Mouse (Mus musculus): Measurements from ENCODE around the gene Grap2. TPM values are rescaled to one million over a fixed set of nuclear protein-coding genes. Genes with fewer than 3 reads are reported as not detected.

Grap2 gene
- total and polyA plus RNA-seq, 3 experiments, result 0.62 to 5.1 TPM; not detected in 1

DNA sequence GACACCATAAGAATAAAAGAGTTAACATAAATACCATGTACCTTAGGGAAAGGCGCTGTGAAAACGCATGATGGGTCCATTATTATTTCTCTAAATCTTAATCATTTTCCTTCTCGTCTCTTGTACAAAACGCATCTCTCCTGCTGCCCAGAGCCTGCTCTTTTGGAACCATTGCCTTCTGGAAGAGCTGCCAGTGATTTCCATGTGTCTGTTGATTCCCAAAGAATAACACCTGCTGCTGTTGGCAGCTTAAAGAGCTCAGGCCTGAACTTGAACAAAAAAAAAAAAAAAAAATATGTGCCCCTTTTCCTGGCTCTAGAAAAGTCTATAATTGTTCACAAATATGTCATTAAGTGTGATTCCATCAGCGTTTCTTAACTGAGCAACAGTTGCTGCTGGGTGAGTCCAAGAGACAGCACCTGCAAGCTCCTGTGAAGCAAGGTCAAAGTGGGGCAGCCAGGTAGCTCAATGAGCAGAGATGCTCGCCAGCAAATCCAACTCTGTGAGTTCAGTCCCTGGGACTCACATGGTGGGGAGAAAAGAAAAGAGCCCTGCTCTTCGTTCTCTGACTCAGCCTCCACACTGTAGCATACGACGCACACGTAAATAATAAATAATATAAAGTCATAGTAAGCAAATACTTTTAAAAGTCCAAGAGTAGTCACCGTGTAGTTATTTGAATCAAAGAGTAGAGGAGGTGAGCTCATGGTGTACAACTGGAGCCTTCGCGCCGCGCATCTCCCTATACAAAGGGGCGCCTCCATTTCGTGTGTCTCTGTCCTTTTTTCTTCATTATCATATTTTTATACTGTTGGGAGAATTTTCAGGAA lies 2.0 kb downstream of the Grap2 start:
- no peaks in the 10 kb centered on the region for H3K79me2 ChIP-seq (ENCODE audit: control insufficient read depth, insufficient read depth, low read length, poor library complexity)
- H3K4me1 ChIP-seq (ENCODE audit: control insufficient read depth in 1 of 2, insufficient read depth in 2 of 2, low read length in 2 of 2), result no peaks in the 10 kb centered on the region
- no peak overlapping the region for H3K9ac ChIP-seq (ENCODE audit: control insufficient read depth, low read depth, low read length, poor library complexity, severe bottlenecking)
- TF ChIP-seq POLR2AphosphoS5 (IDR thresholded peaks at IDR 0.05; ENCODE audit: borderline replicate concordance, low read depth, low read length) (no peak), ELF1 (IDR thresholded peaks at IDR 0.05; ENCODE audit: low read depth, low read length) (no peak), MAZ (IDR thresholded peaks at IDR 0.05; ENCODE audit: low read depth, low read length) (no peak), NRF1 (IDR thresholded peaks at IDR 0.05; ENCODE audit: insufficient read depth, low read depth, low read length, poor library complexity, severe bottlenecking) (no peak), CHD2 (IDR thresholded peaks at IDR 0.05; ENCODE audit: low read length) (no peak), EP300 (IDR thresholded peaks at IDR 0.05; ENCODE audit: low read depth in 1 of 2, low read length in 2 of 2) (no peak), GABPA (IDR thresholded peaks at IDR 0.05; ENCODE audit: low read depth, low read length) (no peak), USF2 (IDR thresholded peaks at IDR 0.05; ENCODE audit: borderline replicate concordance in 1 of 2, insufficient read depth in 1 of 2, low read depth in 1 of 2, low read length in 2 of 2) (no peak), HCFC1 (IDR thresholded peaks at IDR 0.05; ENCODE audit: low read depth, low read length) (no peak), RCOR1 (IDR thresholded peaks at IDR 0.05; ENCODE audit: low read depth, low read length) (no peak), ZC3H11A (IDR thresholded peaks at IDR 0.05; ENCODE audit: low read depth, low read length) (no peak), USF1 (IDR thresholded peaks at IDR 0.05; ENCODE audit: low read depth, low read length) (no peak)
- H3K36me3 ChIP-seq (ENCODE audit: control insufficient read depth in 1 of 2, insufficient read depth in 2 of 2, low read length in 2 of 2), result no peaks in the 10 kb centered on the region
- H3K27me3 ChIP-seq (ENCODE audit: control insufficient read depth in 1 of 2, insufficient read depth in 2 of 2, low read length in 2 of 2), result peaks cover 3 to 4% of the 10 kb centered on the region in 2 experiments; a peak in 3 of 4 replicates
- no peak overlapping the region for H3K4me3 ChIP-seq (ENCODE audit: control insufficient read depth in 1 of 2, insufficient read depth in 1 of 2, low read depth in 2 of 2, low read length in 2 of 2)
- no peak overlapping the region for H3K27ac ChIP-seq (ENCODE audit: control insufficient read depth, low read depth, low read length)
- no peaks in the 10 kb centered on the region for H3K9me3 ChIP-seq (replicated peaks; ENCODE audit: insufficient read depth, low read length)
- DNase-seq (ENCODE audit: low read depth, low spot score), result no peak

DNA sequence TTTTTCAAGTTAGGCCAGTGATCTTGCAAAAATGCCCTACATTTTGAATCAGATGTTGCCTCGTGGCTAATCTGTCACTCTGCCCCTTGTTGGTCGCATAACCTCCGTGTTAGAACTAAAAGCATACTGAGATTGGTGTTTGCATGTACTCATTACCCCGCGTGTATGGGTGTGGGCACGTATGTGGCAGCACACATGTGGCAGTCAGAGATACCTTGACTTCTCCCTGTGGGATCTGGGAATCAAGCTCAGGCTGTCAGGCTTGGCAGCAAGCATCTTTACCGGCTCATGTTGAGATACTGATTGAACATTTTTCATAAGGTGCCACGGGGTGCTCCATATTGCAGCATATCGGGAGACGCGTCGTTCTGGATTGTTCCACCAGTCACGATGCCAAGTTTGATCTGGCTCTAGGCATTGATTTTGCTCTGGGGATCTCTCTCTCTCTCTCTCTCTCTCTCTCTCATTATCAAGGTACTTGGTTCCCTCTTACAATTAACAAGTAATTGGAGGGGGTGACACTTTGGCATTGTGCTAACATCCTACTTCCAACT lies 3.5 kb downstream of the Grap2 start:
- H3K27me3 ChIP-seq (ENCODE audit: control insufficient read depth in 1 of 2, insufficient read depth in 2 of 2, low read length in 2 of 2), result peaks cover 3 to 4% of the 10 kb centered on the region in 2 experiments; a peak in 3 of 4 replicates
- TF ChIP-seq ZMIZ1 (IDR thresholded peaks at IDR 0.05; ENCODE audit: low read depth, low read length), result no peak
- TF ChIP-seq MAZ (IDR thresholded peaks at IDR 0.05; ENCODE audit: low read depth, low read length), result no peak
- TF ChIP-seq HCFC1 (IDR thresholded peaks at IDR 0.05; ENCODE audit: low read depth, low read length), result no peak
- no peak for TF ChIP-seq ZNF384 (IDR thresholded peaks at IDR 0.05; ENCODE audit: low read depth, low read length)

More for the DNA sequence above, 3.5 kb downstream of the Grap2 start:
- H3K27ac ChIP-seq (ENCODE audit: control insufficient read depth, low read depth, low read length), result no peak overlapping the region
- H3K4me1 ChIP-seq (ENCODE audit: control insufficient read depth in 1 of 2, insufficient read depth in 2 of 2, low read length in 2 of 2), result no peaks in the 10 kb centered on the region
- H3K4me3 ChIP-seq (ENCODE audit: control insufficient read depth in 1 of 2, insufficient read depth in 1 of 2, low read depth in 2 of 2, low read length in 2 of 2), result no peak overlapping the region
- H3K9me3 ChIP-seq (replicated peaks; ENCODE audit: insufficient read depth, low read length), result no peaks in the 10 kb centered on the region
- DNase-seq (ENCODE audit: low read depth, low spot score), result no peak
- H3K36me3 ChIP-seq (ENCODE audit: control insufficient read depth in 1 of 2, insufficient read depth in 2 of 2, low read length in 2 of 2), result no peaks in the 10 kb centered on the region
- no peak overlapping the region for H3K9ac ChIP-seq (ENCODE audit: control insufficient read depth, low read depth, low read length, poor library complexity, severe bottlenecking)
- no peaks in the 10 kb centered on the region for H3K79me2 ChIP-seq (ENCODE audit: control insufficient read depth, insufficient read depth, low read length, poor library complexity)

Data from MEL (cell line).